Mouse (Mus musculus): ENCODE data around the gene Tm2d1. TPM values are rescaled to one million over a fixed set of nuclear protein-coding genes. Genes with fewer than 3 reads are reported as not detected.

Gene Tm2d1
- polyA plus RNA-seq (2017; shearing (Covaris generic)) = 10 to 100 TPM; 58.2 to 76.5 TPM

DNA sequence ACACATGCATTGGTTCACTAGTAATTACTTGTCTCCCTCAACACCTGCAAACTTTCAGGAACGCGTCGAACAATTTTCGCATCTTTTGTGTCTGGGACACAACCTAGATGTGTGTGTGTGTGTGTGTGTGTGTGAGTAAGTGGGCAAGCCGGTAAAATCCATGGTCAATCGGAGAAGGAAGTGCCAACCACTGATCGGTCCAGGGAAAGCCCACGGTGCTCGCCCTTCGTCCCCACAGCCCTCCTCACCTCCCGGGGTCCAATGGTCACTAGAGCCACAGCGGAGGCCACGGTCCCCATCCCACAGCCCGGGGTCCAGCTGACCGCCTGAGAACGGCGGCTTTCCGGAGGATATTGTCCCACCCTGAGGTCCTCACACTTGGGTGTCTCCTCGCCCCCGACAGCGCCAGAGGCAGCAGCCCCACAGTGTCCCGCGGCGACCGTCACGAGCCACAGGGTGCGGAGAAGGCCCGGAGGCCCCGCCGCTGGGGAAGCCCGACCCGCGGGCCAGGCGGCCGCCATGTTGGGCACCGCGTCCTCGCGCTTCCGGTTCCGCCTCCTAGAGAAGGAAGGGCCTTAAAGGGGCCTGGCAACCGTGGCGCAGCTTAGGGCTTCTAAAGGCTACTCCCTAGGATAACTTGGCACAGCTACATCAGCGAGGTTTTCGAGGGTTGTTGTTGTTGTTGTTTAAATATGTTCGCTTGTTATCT lies at the start of gene Tm2d1:
Gene Tm2d1, minus strand, starts transcription at position 591 of the 709 bp plus-strand sequence.

DNA sequence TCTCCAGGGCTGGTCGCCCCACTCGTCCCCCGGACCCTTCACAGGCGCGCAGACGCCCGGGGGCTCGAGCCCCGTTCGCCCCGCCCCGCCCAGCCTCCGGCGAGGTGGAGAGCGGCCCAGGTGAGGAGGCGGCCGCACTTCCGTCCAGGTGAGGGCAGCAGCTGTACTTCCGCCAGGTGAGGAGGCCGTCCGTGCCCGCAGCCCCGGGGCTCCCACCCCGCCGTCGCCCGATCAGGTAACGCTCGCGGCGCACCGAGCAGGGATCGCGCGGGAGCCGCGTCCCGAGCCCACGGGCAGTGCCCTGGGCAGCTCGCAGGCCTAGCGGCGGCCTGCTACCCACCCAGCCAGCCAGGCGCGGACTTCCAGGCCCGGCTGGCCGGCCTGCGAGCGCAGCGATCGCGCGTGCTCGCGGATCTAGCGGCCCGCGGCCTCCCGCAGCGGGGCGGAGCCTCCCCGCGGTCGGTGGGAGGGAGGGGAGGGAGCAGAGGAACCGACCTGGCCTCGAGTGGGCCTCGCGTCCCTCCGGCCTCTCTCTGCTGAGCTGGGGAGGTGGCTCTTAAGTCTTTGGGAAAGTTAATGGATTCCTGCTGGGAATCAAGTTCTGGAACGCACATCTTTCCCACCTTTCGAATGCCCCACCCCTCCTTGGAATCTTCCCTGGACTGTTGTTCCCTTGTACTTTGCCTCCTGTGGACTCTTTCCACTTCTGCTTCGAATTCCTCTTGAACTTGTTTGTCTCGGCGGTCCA lies 12.8 kb upstream of the Tm2d1 start, which contains the start of gene Patj:
Gene Patj, plus strand, starts transcription at position 96 of the 748 bp plus-strand sequence.

Other genes with a start within 250 kb of the Tm2d1 start
- gene Patj, start 12.5 kb upstream of the Tm2d1 start, polyA plus RNA-seq (2017; shearing (Covaris generic)) = 10 to 100 TPM; 22.0 to 24.5 TPM